Mouse (Mus musculus) G1E (cell line): Measurements from ENCODE around the gene Pla1a. TPM values are rescaled to one million over a fixed set of nuclear protein-coding genes. Genes with fewer than 3 reads are reported as not detected.

Experiments
- ATAC-seq: 2 replicates; pipeline ENCODE4 v1.8.0; 2016; ENCODE audit warnings: mild to moderate bottlenecking; ENCODE audit not compliant: insufficient number of reproducible peaks, poor library complexity, low FRiP score, severe bottlenecking; ENCODE audit errors: extremely low read depth
- DNase-seq: peaks from one replicate; pipeline ENCODE4 v3.0.0; 2012; ENCODE audit warnings: low spot score
- H3K27me3 ChIP-seq: 2 replicates; pipeline ENCODE4 v1.6.1; 2012; ENCODE audit warnings: mild to moderate bottlenecking, low read length, inconsistent platforms; ENCODE audit not compliant: insufficient read depth
- H3K36me3 ChIP-seq: replicated peaks from 2 replicates; pipeline ENCODE3; 2012; ENCODE audit warnings: mild to moderate bottlenecking, inconsistent platforms
- H3K4me1 ChIP-seq: 2 replicates; pipeline ENCODE4 v1.6.1; 2012; ENCODE audit warnings: low read depth, low read length, inconsistent platforms, mixed read lengths; ENCODE audit not compliant: insufficient read depth
- H3K4me3 ChIP-seq: 2 replicates; pipeline ENCODE4 v1.5.1; 2012; ENCODE audit warnings: low read depth, mild to moderate bottlenecking, inconsistent platforms, low read length, moderate library complexity, mixed read lengths
- H3K9me3 ChIP-seq: replicated peaks from 2 replicates; pipeline ENCODE4 v1.6.1; 2012; ENCODE audit warnings: inconsistent platforms
- CTCF ChIP-seq: IDR thresholded peaks from 2 replicates; pipeline ENCODE4 v1.5.1; 2012; ENCODE audit warnings: low read depth, low read length, inconsistent platforms, mixed read lengths
- GATA1 ChIP-seq: IDR thresholded peaks from 2 replicates; pipeline ENCODE4 v1.6.1; 2012; ENCODE audit warnings: borderline replicate concordance, low read length, inconsistent platforms, mixed read lengths
- GATA2 ChIP-seq: IDR thresholded peaks from 2 replicates; pipeline ENCODE4 v1.6.1; 2012; ENCODE audit warnings: low read depth, low read length, inconsistent platforms, borderline replicate concordance
- POLR2AphosphoS5 ChIP-seq: IDR thresholded peaks from 2 replicates; pipeline ENCODE4 v1.6.1; 2012; ENCODE audit warnings: low read depth, low read length, inconsistent platforms; ENCODE audit not compliant: insufficient replicate concordance
- TAL1 ChIP-seq: conservative IDR thresholded peaks from 2 replicates; pipeline ENCODE4 v1.6.1; 2012; ENCODE audit warnings: low read depth, low read length, inconsistent platforms, mixed read lengths
- polyA plus RNA-seq: library from polyadenylated mRNA; stranded (reverse); fragments of >175 nt; gene quantifications from 2 replicates; pipeline ENCODE4 v1.2.3, GENCODE M21; 2012
- total RNA-seq, 2 experiments: library from RNA; stranded (forward) in 1 of 2; stranded (reverse) in 1 of 2; fragments of 200-1000 nt in 1 of 2; fragments of >200 nt in 1 of 2; fragmentation: Nextera tagmentation in 1 of 2; gene quantifications; 2 replicates each; pipeline ENCODE4 v1.2.3; 2014 to 2017

Gene Pla1a
- total and polyA plus RNA-seq, 3 experiments, result 0.16 to 1.7 TPM; not detected in 1

GRCm38 (mm10) chr16:38394191-38394618 lies 38.7 kb downstream of the Pla1a start:
- Histone ChIP-seq H3K9me3 (no peaks in the 10 kb centered on the region), H3K4me1 (peaks cover 64% of the 10 kb centered on the region), H3K27me3 (no peaks in the 10 kb centered on the region), H3K4me3 (no peak overlapping the region), H3K36me3 (no peaks in the 10 kb centered on the region)
- DNase-seq (no peak), ATAC-seq (no peak)
- TF ChIP-seq GATA2 (no peak), CTCF (no peak), GATA1 (no peak), TAL1 (no peak), POLR2AphosphoS5 (no peak)

- no peak overlapping the region for H3K4me3 ChIP-seq
- H3K27me3 ChIP-seq, result no peaks in the 10 kb centered on the region
- ATAC-seq (no peak), DNase-seq (no peak)
- H3K9me3 ChIP-seq, result no peaks in the 10 kb centered on the region
- H3K36me3 ChIP-seq, result no peaks in the 10 kb centered on the region
- TF ChIP-seq POLR2AphosphoS5, result no peak
- no peak for TF ChIP-seq GATA1
- TF ChIP-seq GATA2, result no peak
- H3K4me1 ChIP-seq, result peaks cover 63% of the 10 kb centered on the region
Observed at GRCm38 (mm10) chr16:38392126-38392894, 40.6 kb downstream of the Pla1a start.

- TF ChIP-seq GATA1 (no peak), POLR2AphosphoS5 (no peak), CTCF (no peak), TAL1 (no peak), GATA2 (no peak)
- H3K4me1 ChIP-seq, result peaks cover 67% of the 10 kb centered on the region
- DNase-seq (no peak), ATAC-seq (no peak)
- H3K9me3 ChIP-seq, result no peaks in the 10 kb centered on the region
- H3K4me3 ChIP-seq, result no peak overlapping the region
- no peaks in the 10 kb centered on the region for H3K27me3 ChIP-seq
- no peaks in the 10 kb centered on the region for H3K36me3 ChIP-seq
Observed at GRCm38 (mm10) chr16:38390322-38390721, 42.6 kb downstream of the Pla1a start.

- Histone ChIP-seq H3K9me3 (no peaks in the 10 kb centered on the region), H3K4me3 (no peak overlapping the region), H3K36me3 (no peaks in the 10 kb centered on the region), H3K27me3 (no peaks in the 10 kb centered on the region), H3K4me1 (peaks cover 67% of the 10 kb centered on the region)
- no peak for DNase-seq
- TF ChIP-seq GATA1 (no peak), GATA2 (no peak), CTCF (no peak), TAL1 (no peak), POLR2AphosphoS5 (no peak)
- ATAC-seq, result no peak
Observed at GRCm38 (mm10) chr16:38389284-38389893, 43.6 kb downstream of the Pla1a start.

- no peak for DNase-seq
- TF ChIP-seq POLR2AphosphoS5, result no peak
- TF ChIP-seq TAL1, result no peak
- TF ChIP-seq CTCF, result no peak
- TF ChIP-seq GATA1, result no peak
- no peak for TF ChIP-seq GATA2
- Histone ChIP-seq H3K27me3 (no peaks in the 10 kb centered on the region), H3K36me3 (no peaks in the 10 kb centered on the region), H3K9me3 (no peaks in the 10 kb centered on the region), H3K4me1 (peaks cover 69% of the 10 kb centered on the region), H3K4me3 (no peak overlapping the region)
- no peak for ATAC-seq
Observed at GRCm38 (mm10) chr16:38388757-38389156, 44.2 kb downstream of the Pla1a start.

GRCm38 (mm10) chr16:38387389-38387788 lies 45.6 kb downstream of the Pla1a start:
- Histone ChIP-seq H3K4me1 (peaks cover 72% of the 10 kb centered on the region), H3K27me3 (no peaks in the 10 kb centered on the region), H3K9me3 (no peaks in the 10 kb centered on the region), H3K4me3 (no peak overlapping the region), H3K36me3 (no peaks in the 10 kb centered on the region)
- ATAC-seq (no peak), DNase-seq (no peak)
- TF ChIP-seq POLR2AphosphoS5 (no peak), GATA1 (no peak), TAL1 (no peak), CTCF (no peak), GATA2 (no peak)
